Mouse (Mus musculus): ENCODE measurements around the gene Lhfpl5.

Lhfpl5 gene

DNA sequence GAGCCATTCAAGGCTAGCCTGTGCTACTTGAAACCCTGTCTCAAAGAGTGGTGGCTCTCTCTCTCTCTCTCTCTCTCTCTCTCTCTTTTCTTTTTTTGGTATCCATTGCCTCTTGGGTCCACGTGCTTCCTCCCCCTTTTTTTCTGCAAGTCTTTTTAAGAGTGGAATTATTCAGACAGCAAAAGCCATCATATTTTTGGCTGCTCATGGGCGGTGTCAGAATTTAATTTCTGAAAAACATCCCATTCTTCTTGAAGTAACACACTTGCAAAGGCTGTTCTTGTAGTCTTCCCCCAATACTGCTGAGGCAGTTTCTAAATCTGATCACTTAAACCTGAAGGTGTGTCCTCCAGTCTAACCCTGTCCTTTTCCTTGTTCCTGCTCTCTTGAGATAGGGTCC lies 51.5 kb downstream of the Lhfpl5 start:
- DNase-seq (ENCODE audit: low read depth, low spot score): no peak

DNA sequence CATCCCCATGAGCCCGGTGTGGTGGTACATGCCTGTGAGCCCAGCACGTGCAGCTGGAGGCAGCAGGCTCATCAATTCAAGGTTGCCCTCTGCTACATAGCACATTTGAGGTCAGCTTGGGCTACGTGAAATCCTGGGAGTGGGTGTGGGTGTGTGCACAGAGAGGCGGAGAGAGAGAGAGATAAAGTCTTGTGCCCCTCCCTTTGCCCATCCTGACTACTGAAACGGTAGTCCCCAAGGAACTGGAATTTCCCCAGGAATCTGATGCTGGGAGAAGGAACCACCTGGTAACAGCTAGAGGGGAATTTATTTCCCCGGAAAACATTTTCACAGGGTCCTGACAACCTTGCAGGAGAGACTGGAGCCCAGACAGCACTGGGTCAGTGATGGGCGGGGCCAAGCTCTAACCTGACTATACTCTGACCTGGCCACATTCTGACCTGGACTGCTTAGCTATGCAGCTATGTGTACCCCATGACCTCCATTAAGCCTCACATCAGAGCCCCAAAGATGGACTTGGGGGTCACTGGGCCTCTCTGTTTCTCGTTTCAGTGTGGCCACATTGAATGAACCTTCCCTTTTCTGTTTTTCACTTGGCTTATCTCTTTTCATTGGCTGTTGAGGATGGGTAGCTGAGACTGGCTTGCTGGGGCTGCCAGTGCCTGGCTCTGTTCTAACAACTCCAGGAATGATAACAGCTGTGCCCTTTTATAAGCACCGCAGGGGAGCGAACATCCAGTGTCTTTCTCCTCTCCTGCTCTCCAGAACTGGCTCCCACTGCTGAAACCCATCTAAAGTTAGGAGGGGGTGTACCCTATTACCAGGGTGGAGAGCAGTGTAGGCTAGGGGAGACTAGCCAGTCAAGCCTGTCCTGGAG lies 53.0 kb downstream of the Lhfpl5 start:
- no peak for DNase-seq (ENCODE audit: low read depth, low spot score)

DNA sequence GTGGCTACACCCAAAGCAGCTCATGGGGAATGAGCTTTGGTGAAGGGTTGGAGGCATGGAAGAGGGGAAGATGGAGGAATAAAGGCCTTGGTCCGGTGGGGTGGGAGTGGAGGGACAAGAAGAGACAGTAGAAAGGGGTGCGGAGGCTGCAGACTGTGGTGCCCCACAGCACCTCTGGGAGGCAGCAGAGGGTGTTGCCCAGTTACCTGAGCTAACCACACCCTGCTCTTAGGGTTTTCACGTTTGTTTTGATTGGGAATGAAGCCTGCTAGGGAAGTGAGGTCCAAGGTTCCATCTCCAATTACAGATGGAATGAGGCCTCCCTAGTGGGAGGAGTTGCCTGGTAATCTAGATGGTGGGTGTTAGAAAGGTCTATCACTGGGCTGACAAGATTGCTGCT lies 53.7 kb downstream of the Lhfpl5 start:
- DNase-seq (ENCODE audit: low read depth, low spot score): no peak

Measured in retina, adult 2 months (tissue).